Mouse (Mus musculus): ENCODE measurements around the gene Arid2.
"Not testable (repeated sequence)": the region's sequence is repeated elsewhere in the genome, so short reads cannot be mapped to it uniquely, and the experiment has no call there.

The Arid2 gene

GRCm38 (mm10) chr15:96287369-96287975 is at the start of gene Arid2:
Arid2 (plus strand) TSS chr15:96287518.
- peak; percentile 74 for DNase-seq

- no peak for DNase-seq
Observed at GRCm38 (mm10) chr15:96238071-96238470, 49.2 kb upstream of the Arid2 start.

DNA sequence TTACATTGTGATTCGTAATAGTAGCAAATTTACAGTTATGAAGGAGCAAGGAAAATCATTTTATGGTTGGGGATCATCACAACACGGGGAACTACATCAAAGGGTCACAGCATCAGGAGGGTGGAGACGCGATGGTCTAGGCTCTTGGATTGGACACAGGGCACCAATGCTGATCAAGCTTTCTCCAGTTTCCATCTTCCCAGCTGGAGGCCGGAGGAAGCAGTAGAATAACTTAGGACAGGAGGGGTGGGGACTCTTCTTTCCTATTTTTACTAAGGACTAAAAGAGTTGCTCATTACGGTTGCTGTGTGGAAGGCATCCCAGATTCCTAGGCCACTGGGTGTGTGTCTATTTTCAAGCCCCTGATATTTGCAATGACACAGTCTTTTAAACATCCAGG is 43.1 kb upstream of the Arid2 start:
- no peak for DNase-seq

- DNase-seq = not testable (repeated sequence)
Observed at GRCm38 (mm10) chr15:96244715-96245114, 42.6 kb upstream of the Arid2 start.

GRCm38 (mm10) chr15:96253827-96254226 is 33.5 kb upstream of the Arid2 start:
- no peak for DNase-seq

DNA sequence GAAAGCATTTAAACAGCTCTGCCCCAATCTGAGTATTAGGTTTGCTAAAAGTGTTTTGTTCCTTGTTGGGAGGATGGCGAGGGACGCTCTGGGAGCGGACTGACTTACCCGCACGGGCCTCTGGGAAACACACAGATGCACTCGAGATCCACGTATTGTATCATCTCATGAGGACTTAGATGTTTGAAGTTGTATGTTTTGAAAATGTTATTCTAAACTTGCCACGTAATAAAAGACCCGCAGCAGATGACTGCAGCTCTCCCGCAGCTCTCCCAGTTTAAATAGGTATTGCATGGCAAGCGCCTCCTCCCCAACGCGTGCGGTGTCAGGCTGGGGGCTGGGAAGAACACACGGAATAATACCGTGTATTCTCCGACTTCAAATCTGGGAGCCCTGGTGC is 33.0 kb upstream of the Arid2 start:
- DNase-seq = no peak

DNA sequence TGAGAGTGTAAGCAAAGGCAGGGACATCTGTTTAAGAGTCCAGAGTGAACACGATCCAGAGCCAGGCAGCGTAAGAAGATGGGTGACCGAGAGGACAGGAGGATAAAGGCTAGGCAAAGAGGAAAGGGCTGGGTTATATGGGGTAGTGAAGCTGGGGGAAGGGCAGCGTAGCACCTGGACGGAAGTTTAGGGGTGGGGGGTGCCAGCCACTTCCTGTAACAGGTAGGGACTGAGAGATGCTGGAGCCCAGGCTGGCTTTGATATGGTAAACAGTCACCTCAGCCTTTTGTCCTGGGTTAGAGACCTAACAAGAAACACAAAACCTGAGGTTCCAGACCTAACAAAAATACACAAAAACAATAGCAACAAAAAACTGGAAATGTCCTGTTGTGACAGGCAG is 29.5 kb upstream of the Arid2 start:
- DNase-seq = no peak

DNA sequence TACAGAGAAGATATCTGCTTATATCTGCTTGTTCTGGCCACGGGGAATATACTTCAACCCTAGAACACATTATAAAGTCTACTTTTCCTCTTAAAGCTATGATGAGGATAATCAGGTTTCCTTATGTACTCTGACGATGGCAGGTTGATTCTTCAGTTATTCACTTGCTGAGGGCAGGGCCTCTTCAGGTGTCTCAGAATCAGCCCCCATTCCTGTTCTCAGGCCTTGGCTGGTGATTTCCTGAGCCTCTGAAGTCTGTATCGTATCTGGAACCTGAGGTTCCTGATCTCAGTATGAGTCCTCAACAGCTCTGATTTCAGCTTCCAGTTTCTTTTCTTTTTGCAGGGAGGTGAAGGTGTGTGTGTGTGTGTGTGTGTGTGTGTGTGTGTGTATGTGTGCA is 22.7 kb upstream of the Arid2 start:
- no peak for DNase-seq

GRCm38 (mm10) chr15:96267933-96268332 is 19.4 kb upstream of the Arid2 start:
- no peak for DNase-seq

DNA sequence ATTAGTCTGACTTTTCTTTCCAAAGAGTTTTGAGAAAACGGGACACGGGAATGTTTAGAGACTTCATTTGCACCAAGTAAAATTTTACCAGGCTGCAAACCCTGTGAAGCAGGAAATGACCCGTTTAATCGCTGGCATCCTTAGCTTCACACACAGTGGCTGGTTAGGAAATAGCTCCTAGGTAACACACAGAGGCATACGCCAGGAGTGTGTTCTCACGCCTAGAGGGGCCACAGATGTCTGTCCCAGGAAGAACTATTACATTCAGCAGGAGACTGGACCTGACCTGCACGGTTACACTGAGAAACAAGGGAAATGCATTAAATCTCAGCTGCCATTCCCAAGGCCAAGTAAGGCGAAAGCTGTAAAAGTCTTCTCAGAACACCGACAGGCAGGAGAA is 18.7 kb upstream of the Arid2 start:
- DNase-seq = no peak

DNA sequence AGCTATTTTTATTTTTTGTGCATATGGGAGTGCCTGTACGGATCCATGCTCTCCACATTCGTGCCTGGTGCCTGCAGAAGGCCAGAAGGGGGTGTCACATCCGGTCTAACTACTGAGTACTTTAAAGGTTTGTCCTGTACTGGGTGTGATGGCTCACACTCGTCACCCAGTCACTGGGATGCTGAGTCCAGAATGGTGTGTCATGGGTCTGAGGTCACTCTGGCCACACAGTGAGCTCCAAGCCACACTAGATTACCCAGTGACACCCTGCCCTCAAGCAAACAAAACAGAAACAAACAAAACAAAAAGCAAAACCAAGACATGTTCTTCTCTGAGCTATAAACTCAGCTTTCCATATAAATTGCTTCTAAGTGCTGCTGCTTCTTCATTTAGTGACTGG is 17.9 kb upstream of the Arid2 start:
- no peak for DNase-seq

- no peak for DNase-seq
Observed at GRCm38 (mm10) chr15:96270272-96270880, 16.9 kb upstream of the Arid2 start.

- no peak for DNase-seq
Observed at GRCm38 (mm10) chr15:96272356-96272755, 15.0 kb upstream of the Arid2 start.

DNA sequence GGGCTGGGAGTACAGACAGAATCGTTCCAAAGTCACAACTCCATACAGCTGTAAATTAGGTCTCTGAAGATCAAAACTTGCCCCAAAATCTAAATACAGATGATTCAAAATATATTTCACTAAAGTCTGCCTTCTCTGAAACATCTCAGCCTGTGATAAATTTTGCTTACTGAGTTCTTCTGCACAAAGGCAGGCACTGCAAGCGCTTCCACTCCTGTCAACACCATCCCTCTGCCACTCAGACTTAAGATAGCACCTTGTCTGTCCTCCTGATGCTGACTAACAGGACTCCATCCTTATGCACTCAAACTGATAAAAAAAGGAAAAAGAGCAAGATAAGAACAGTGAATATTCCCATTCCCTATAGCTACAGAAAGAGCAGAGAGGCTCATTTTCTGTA is 13.0 kb upstream of the Arid2 start:
- DNase-seq = no peak

GRCm38 (mm10) chr15:96275198-96275597 is 12.1 kb upstream of the Arid2 start:
- no peak for DNase-seq

DNA sequence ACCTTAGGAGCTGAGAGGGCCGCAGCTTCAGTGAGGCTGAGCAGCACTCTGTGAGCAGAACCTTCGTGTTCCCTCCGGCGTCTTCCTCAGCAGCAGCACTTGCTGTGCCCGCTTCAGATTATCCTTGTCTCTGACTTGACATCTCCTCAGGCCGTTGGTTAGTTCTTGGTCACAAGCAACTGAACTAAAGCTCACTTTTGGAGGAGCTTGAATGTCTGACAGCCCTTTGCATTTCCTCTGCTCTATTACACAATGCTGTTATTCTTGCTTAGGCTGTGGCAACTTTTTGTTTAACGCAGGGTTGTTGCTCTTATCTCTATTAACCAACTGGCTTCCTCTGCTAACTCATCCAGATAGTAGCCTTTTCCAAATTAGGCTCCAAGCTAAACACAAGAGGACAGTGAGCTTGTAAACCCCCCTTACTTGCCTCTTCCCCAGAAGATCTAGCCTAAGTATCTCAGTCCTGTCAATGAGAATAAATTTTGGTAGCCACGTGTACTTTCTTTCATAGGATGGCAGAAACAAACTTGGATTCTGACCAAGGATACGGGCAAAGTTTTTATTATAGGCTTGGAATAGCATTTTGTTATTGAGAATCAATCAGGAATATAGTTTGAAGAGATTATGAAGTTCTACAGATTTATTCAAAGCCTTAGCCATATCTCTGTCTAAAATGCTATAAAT is 11.4 kb upstream of the Arid2 start:
- no peak for DNase-seq

DNA sequence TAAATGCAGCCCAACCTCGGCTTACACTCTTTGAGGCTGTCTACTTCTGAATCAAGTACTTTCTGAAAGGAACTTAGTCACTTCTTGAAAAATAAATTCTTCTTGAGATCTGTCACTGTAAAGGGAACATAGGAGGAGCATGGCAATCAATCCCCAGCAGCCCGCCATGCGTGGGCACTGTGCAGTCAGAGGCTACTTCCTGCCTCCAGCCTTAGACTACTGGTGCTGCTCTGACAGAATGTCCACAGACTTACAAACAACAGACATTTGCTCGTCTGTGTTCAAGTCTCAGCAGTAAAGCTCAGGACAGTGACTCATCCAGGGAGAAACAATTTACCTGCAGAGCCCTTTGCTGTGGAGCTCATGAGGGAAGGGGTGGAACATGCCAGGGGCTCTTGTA is 10.3 kb upstream of the Arid2 start:
- DNase-seq = no peak

- DNase-seq = no peak
Observed at GRCm38 (mm10) chr15:96281236-96281635, 6.1 kb upstream of the Arid2 start.

GRCm38 (mm10) chr15:96283141-96283540 is 4.2 kb upstream of the Arid2 start:
- no peak for DNase-seq

GRCm38 (mm10) chr15:96283920-96284431 is 3.3 kb upstream of the Arid2 start:
- DNase-seq = peak; percentile 31

DNA sequence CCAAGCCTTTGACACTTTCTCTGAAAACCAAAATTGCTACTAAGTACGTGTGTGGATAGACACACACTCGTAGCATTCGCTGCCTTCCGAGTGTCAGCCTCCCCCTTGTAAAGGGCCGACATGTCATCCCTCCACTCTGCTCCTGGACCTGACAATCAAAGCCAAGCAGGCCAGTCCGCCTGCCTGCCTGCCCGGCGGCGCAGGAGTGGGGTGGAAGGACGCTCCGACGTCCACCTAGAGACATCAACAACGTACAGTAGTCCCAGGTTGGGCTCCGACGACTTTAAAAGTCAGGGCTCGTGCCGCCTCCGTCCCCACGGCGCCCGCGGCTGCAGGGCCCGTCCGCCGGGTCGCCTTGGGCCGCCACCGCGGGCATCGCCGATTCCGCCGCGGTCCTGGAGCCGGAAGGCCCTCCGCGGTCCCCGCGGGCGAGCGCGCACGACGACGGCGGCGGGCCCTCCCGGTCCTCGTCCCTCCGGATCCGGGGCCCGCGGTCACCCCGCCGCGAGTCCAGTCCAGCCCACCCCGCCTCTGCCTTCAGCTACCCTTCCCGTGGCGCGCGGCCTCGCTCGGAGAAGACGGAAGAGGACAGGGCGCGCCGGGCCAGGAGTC is 2.5 kb upstream of the Arid2 start:
- DNase-seq = peak; percentile 73

- peak; percentile 90 for DNase-seq
Observed at GRCm38 (mm10) chr15:96285323-96286014, 1.8 kb upstream of the Arid2 start.
